Mouse (Mus musculus) limb, embryonic 14.5 days (tissue): ENCODE measurements around the gene Nabp1. TPM values are rescaled to one million over a fixed set of nuclear protein-coding genes. Genes with fewer than 3 reads are reported as not detected.

Experiments used
- ATAC-seq: fragments of 200-750 bp; cut with Nextera tagmentation; 2 replicates; pipeline ENCODE4 v1.8.0; 2017; ENCODE audit warnings: low read depth, moderate number of reproducible peaks, moderate TSS enrichment; ENCODE audit not compliant: low FRiP score
- DNase-seq: peaks from one replicate; pipeline ENCODE4 v3.0.0-alpha.2; 2015; ENCODE audit warnings: low spot score
- H3K27ac ChIP-seq: fragments of 300-500 bp; sonication (generic); replicated peaks from 2 replicates; pipeline ENCODE4 v1.5.1; 2014; ENCODE audit warnings: low read depth, mild to moderate bottlenecking, low read length, moderate library complexity, mixed read lengths
- H3K27me3 ChIP-seq: fragments of 300-500 bp; sonication (generic); 2 replicates; pipeline ENCODE4 v1.6.1; 2014; ENCODE audit warnings: low read length, mixed read lengths; ENCODE audit not compliant: control insufficient read depth, insufficient read depth
- H3K36me3 ChIP-seq: fragments of 300-500 bp; sonication (generic); 2 replicates; pipeline ENCODE4 v1.6.1; 2014; ENCODE audit warnings: mild to moderate bottlenecking, low read length, moderate library complexity, mixed read lengths; ENCODE audit not compliant: control insufficient read depth, insufficient read depth
- H3K4me1 ChIP-seq: fragments of 300-500 bp; sonication (generic); 2 replicates; pipeline ENCODE4 v1.6.1; 2014; ENCODE audit warnings: antibody characterized with exemption, low read length, mixed read lengths; ENCODE audit not compliant: control insufficient read depth, insufficient read depth
- H3K4me2 ChIP-seq: fragments of 300-500 bp; sonication (generic); replicated peaks from 2 replicates; pipeline ENCODE4 v1.6.1; 2014; ENCODE audit warnings: low read depth, mild to moderate bottlenecking, low read length, moderate library complexity; ENCODE audit not compliant: severe bottlenecking
- H3K4me3 ChIP-seq: fragments of 300-500 bp; sonication (generic); replicated peaks from 2 replicates; pipeline ENCODE4 v1.5.1; 2014; ENCODE audit warnings: low read length
- H3K9ac ChIP-seq: fragments of 300-500 bp; sonication (generic); 2 replicates; pipeline ENCODE4 v1.6.1; 2014; ENCODE audit warnings: mild to moderate bottlenecking, low read depth, low read length, moderate library complexity; ENCODE audit not compliant: severe bottlenecking
- H3K9me3 ChIP-seq: fragments of 300-500 bp; sonication (generic); 2 replicates; pipeline ENCODE4 v1.6.1; 2016; ENCODE audit warnings: low read length; ENCODE audit not compliant: control insufficient read depth
- POLR2A ChIP-seq: fragments of 200-500 bp; IDR thresholded peaks from 2 replicates; pipeline ENCODE4 v1.8.0; 2012; ENCODE audit warnings: inconsistent platforms, mild to moderate bottlenecking, moderate library complexity, borderline replicate concordance; ENCODE audit not compliant: insufficient read depth, insufficient read length; ENCODE audit errors: extremely low read depth
- WGBS: fragments of 180-500 bp; shearing (Covaris S2); extraction: QIAGEN DNeasy Blood & Tissue Kit; methylation state at CpG from one replicate; pipeline ENCODE4 v1.1.7; 2014; 5-methylcytosine and 5-hydroxymethylcytosine counted together
- polyA plus RNA-seq, 2 experiments: library from polyadenylated mRNA; depleted of rRNA in 1 of 2; stranded (reverse) in 1 of 2; unstranded in 1 of 2; fragments of >200 nt; fragmentation: Nextera tagmentation in 1 of 2; extraction: Ambion mirVana in 1 of 2; gene quantifications; 2 replicates each; pipeline versions ENCODE4 v1.2.1 to v1.2.3; 2012 to 2014

Nabp1 gene
- polyA plus RNA-seq, 2 experiments: 7.0 to 8.6 TPM

- 36% methylated on average over 2 of the region's 2 CpGs for WGBS
- Histone ChIP-seq H3K36me3 (no peaks in the 10 kb centered on the region), H3K9me3 (no peaks in the 10 kb centered on the region), H3K27me3 (no peaks in the 10 kb centered on the region), H3K4me2 (no peak overlapping the region), H3K9ac (no peak overlapping the region), H3K4me3 (no peak overlapping the region), H3K4me1 (0 out of 2 replicates have a peak, but pooled peaks cover 3% of the 10 kb centered on the region), H3K27ac (no peak overlapping the region)
- no peak for ATAC-seq
- TF ChIP-seq POLR2A: no peak
- DNase-seq: no peak
These were observed 12.9 kb downstream of the Nabp1 start for GRCm38 (mm10) chr1:51465285-51465684.

GRCm38 (mm10) chr1:51463038-51463437 is 15.2 kb downstream of the Nabp1 start:
- Histone ChIP-seq H3K9me3 (no peaks in the 10 kb centered on the region), H3K36me3 (no peaks in the 10 kb centered on the region), H3K4me1 (0 out of 2 replicates have a peak, but pooled peaks cover 3% of the 10 kb centered on the region), H3K4me2 (no peak overlapping the region), H3K27me3 (no peaks in the 10 kb centered on the region), H3K27ac (no peak overlapping the region), H3K4me3 (no peak overlapping the region), H3K9ac (no peak overlapping the region)
- 73% methylated on average over 5 of the region's 5 CpGs for WGBS
- TF ChIP-seq POLR2A: no peak
- ATAC-seq: no peak
- DNase-seq: no peak

GRCm38 (mm10) chr1:51458731-51459450 is 19.3 kb downstream of the Nabp1 start:
- DNase-seq (peak; percentile 62), ATAC-seq (0 out of 2 replicates have a peak, but pooled peaks have one; percentile 30)
- H3K4me1 ChIP-seq: 0 out of 2 replicates have a peak, but pooled peaks cover 3% of the 10 kb centered on the region
- no peaks in the 10 kb centered on the region for H3K36me3 ChIP-seq
- no peaks in the 10 kb centered on the region for H3K27me3 ChIP-seq
- H3K4me2 ChIP-seq: no peak overlapping the region
- H3K9me3 ChIP-seq: no peaks in the 10 kb centered on the region
- no peak overlapping the region for H3K9ac ChIP-seq
- TF ChIP-seq POLR2A: no peak
- no peak overlapping the region for H3K27ac ChIP-seq
- WGBS: 58% methylated on average over 10 of the region's 10 CpGs
- H3K4me3 ChIP-seq: no peak overlapping the region

GRCm38 (mm10) chr1:51458089-51458488 is 20.1 kb downstream of the Nabp1 start:
- no peak for TF ChIP-seq POLR2A
- 0 out of 2 replicates have a peak, but pooled peaks cover 3% of the 10 kb centered on the region for H3K4me1 ChIP-seq
- no peak overlapping the region for H3K4me2 ChIP-seq
- ATAC-seq: no peak
- H3K4me3 ChIP-seq: no peak overlapping the region
- no peak overlapping the region for H3K9ac ChIP-seq
- no peak overlapping the region for H3K27ac ChIP-seq
- no peaks in the 10 kb centered on the region for H3K9me3 ChIP-seq
- H3K36me3 ChIP-seq: no peaks in the 10 kb centered on the region
- no peaks in the 10 kb centered on the region for H3K27me3 ChIP-seq
- no peak for DNase-seq
- WGBS: 75% methylated on average over 6 of the region's 6 CpGs

GRCm38 (mm10) chr1:51457249-51457648 is 21.0 kb downstream of the Nabp1 start:
- ATAC-seq (no peak), DNase-seq (no peak)
- Histone ChIP-seq H3K4me2 (no peak overlapping the region), H3K27ac (no peak overlapping the region), H3K36me3 (no peaks in the 10 kb centered on the region), H3K4me1 (no peaks in the 10 kb centered on the region), H3K9ac (no peak overlapping the region), H3K9me3 (no peaks in the 10 kb centered on the region), H3K27me3 (no peaks in the 10 kb centered on the region), H3K4me3 (no peak overlapping the region)
- no peak for TF ChIP-seq POLR2A
- 30% methylated on average over 3 of the region's 3 CpGs for WGBS
